Mouse (Mus musculus) stomach, postnatal 0 days (tissue): Measurements from ENCODE around the gene Ocel1.

Experiments used
- CTCF ChIP-seq: IDR thresholded peaks from 2 replicates; pipeline ENCODE4 v1.5.1; 2016; ENCODE audit warnings: antibody characterized with exemption, low read depth, mild to moderate bottlenecking, moderate library complexity
- EP300 ChIP-seq: optimal IDR thresholded peaks from 2 replicates; pipeline ENCODE3; 2016; ENCODE audit warnings: antibody characterized with exemption

- no peak for TF ChIP-seq EP300
- no peak for TF ChIP-seq CTCF
Observed at GRCm38 (mm10) chr8:71388267-71388666, 17.2 kb downstream of the Ocel1 start.
